Mouse (Mus musculus) heart, adult 2 months (tissue): Measurements from ENCODE around the gene Cblc.

ENCODE experiments used
- CTCF ChIP-seq: fragments of 200-600 bp; IDR thresholded peaks from 2 replicates; pipeline ENCODE4 v1.8.1; 2022; ENCODE audit warnings: antibody characterized with exemption, mild to moderate bottlenecking, moderate library complexity
- EP300 ChIP-seq: fragments of 200-500 bp; IDR thresholded peaks from 2 replicates; pipeline ENCODE4 v1.6.1; 2011; ENCODE audit warnings: low read depth, low read length, control low read depth; ENCODE audit not compliant: insufficient read depth

DNA sequence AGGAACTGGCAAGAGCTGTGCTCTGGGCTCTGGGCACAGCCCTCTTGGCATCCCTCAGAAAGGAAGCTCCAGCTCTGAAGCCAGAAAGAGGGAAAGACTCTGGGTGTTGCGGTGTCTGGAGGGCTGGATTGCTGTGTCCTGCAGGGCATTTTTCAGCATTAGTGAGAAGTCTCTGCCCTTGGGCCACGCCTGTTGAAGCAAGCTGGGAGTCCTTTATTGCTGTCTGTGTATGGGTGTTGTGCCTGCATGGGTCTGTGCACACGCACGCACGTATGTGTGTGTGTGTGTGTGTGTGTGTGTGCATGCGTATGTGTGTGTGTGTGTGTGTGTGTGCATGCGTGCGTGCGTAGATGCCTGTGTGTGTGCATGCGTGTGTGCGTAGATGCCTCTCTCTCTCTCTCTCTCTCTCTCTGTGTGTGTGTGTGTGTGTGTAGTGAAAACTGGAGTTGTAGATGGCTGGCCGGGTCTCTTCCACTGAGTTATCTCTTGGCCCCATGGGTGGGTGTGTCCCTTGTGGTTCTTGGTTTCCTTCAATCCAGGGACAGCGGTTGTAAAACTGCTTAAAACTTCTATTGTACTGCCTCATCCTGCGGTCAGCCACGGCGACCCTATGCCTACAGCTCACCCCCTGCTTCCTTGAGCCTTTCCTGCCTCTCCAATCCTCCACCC, 60.1 kb downstream of the Cblc start:
- TF ChIP-seq EP300 (no peak), CTCF (no peak)
